Mouse (Mus musculus): ENCODE results near the gene Btrc.

- TF ChIP-seq KAT2A (IDR thresholded peaks at IDR 0.05; ENCODE audit: insufficient replicate concordance, low read length) (no peak), SMC3 (IDR thresholded peaks at IDR 0.05; ENCODE audit: low read depth, low read length) (no peak), POLR2A (IDR thresholded peaks at IDR 0.05; ENCODE audit: low read depth, low read length) (no peak), MAFK (IDR thresholded peaks at IDR 0.05; ENCODE audit: insufficient replicate concordance, low read length) (no peak), ZC3H11A (IDR thresholded peaks at IDR 0.05; ENCODE audit: low read depth, low read length) (no peak), CTCF (conservative IDR thresholded peaks at IDR 0.05 in 1 of 2, IDR thresholded peaks at IDR 0.05 in 1 of 2; ENCODE audit: low read depth in 2 of 2, low read length in 2 of 2) (no peak), ELF1 (IDR thresholded peaks at IDR 0.05; ENCODE audit: low read depth, low read length) (no peak), MYC (IDR thresholded peaks at IDR 0.05; ENCODE audit: low read depth, low read length) (no peak), ETS1 (conservative IDR thresholded peaks at IDR 0.05; ENCODE audit: low read depth, low read length) (no peak), E2F4 (IDR thresholded peaks at IDR 0.05; ENCODE audit: insufficient replicate concordance, low read depth, low read length) (no peak)
Measured at GRCm38 (mm10) chr19:45574941-45575631, 211.6 kb downstream of the Btrc start.

All from CH12.LX (cell line).